Mouse (Mus musculus) midbrain, postnatal 0 days (tissue): ENCODE results near the gene Spred2. TPM values are rescaled to one million over a fixed set of nuclear protein-coding genes. Genes with fewer than 3 reads are reported as not detected.

Experiments used
- ATAC-seq: fragments of 200-750 bp; cut with Nextera tagmentation; 2 replicates; pipeline ENCODE4 v1.8.0; 2017; ENCODE audit warnings: moderate number of reproducible peaks, mild to moderate bottlenecking, moderate TSS enrichment, moderate library complexity; ENCODE audit not compliant: low FRiP score
- DNase-seq: peaks from one replicate; pipeline ENCODE4 v3.0.0-alpha.2; 2015; ENCODE audit warnings: low spot score
- H3K27ac ChIP-seq: fragments of 300-500 bp; sonication (generic); 2 replicates; pipeline ENCODE4 v1.5.1; 2014; ENCODE audit warnings: low read depth, mild to moderate bottlenecking, low read length, mixed read lengths
- H3K27me3 ChIP-seq: fragments of 300-500 bp; sonication (generic); 2 replicates; pipeline ENCODE4 v1.6.1; 2014; ENCODE audit warnings: low read length, control low read depth, mixed read lengths; ENCODE audit not compliant: insufficient read depth
- H3K36me3 ChIP-seq: fragments of 300-500 bp; sonication (generic); 2 replicates; pipeline ENCODE4 v1.6.1; 2014; ENCODE audit warnings: low read length, control low read depth, mixed read lengths; ENCODE audit not compliant: insufficient read depth
- H3K4me1 ChIP-seq: fragments of 300-500 bp; sonication (generic); 2 replicates; pipeline ENCODE4 v1.6.1; 2014; ENCODE audit warnings: mild to moderate bottlenecking, control low read depth, antibody characterized with exemption, low read length, mixed read lengths; ENCODE audit not compliant: insufficient read depth
- H3K4me2 ChIP-seq: fragments of 300-500 bp; sonication (generic); 2 replicates; pipeline ENCODE4 v1.6.1; 2014; ENCODE audit warnings: low read depth, mild to moderate bottlenecking, low read length, mixed read lengths; ENCODE audit not compliant: poor library complexity, severe bottlenecking
- H3K4me3 ChIP-seq: fragments of 300-500 bp; sonication (generic); 2 replicates; pipeline ENCODE4 v1.5.1; 2014; ENCODE audit warnings: low read depth, mild to moderate bottlenecking, low read length, moderate library complexity
- H3K9ac ChIP-seq: fragments of 300-500 bp; sonication (generic); replicated peaks from 2 replicates; pipeline ENCODE4 v1.6.1; 2014; ENCODE audit warnings: mild to moderate bottlenecking, low read length, moderate library complexity, mixed read lengths; ENCODE audit not compliant: poor library complexity, severe bottlenecking
- H3K9me3 ChIP-seq: fragments of 300-500 bp; sonication (generic); 2 replicates; pipeline ENCODE4 v1.6.1; 2016; ENCODE audit warnings: low read length, control low read depth
- CTCF ChIP-seq: IDR thresholded peaks from 2 replicates; pipeline ENCODE4 v1.5.1; 2016; ENCODE audit warnings: antibody characterized with exemption, mild to moderate bottlenecking
- WGBS: fragments of 180-500 bp; shearing (Covaris S2); extraction: QIAGEN DNeasy Blood & Tissue Kit; methylation state at CpG from one replicate; pipeline ENCODE4 v1.1.7; 2014; 5-methylcytosine and 5-hydroxymethylcytosine counted together
- polyA plus RNA-seq: library from polyadenylated mRNA; unstranded; fragments of >200 nt; fragmentation: Nextera tagmentation; extraction: Ambion mirVana; gene quantifications from 2 replicates; pipeline ENCODE4 v1.2.1, GENCODE M21; 2015
- total RNA-seq: library from RNA; depleted of rRNA; stranded (reverse); fragments of >200 nt; gene quantifications from 2 replicates; pipeline ENCODE4 v1.2.3, GENCODE M21; 2014

Gene Spred2
- total and polyA plus RNA-seq, 2 experiments from 2014 or later = 6.2 to 17.0 TPM

DNA sequence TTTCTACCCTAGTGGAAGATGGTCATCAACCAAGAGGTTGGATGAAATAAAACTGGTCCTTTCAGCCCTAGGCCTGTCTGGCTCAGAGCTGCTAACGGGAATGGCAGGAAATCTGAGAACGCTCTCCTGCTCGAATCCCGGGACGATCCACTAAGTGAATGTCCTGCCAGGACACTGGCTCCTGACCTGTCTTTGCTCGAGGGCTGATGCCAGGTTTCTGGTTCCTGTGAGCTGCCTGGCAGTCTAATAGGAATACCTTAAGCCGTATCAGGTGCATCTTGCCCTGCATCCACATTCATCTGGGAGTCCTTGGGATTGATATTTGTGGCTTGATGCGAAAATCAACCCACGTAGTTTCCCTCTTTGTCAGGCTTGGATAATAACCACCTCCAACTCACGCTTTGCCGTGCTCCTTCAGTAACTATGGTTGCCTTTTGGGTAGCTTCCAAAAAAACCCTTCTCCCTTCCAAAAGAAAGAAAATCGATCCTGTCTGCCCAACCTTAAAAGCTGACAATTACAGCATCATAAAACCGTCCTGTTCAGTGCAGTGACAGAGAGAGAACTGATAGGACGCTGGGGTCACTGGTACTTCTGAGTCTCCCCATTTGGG is 110.3 kb downstream of the Spred2 start:
- WGBS = 84% methylated on average over 14 of the region's 14 CpGs
- H3K4me1 ChIP-seq = peaks cover 5% of the 10 kb centered on the region

DNA sequence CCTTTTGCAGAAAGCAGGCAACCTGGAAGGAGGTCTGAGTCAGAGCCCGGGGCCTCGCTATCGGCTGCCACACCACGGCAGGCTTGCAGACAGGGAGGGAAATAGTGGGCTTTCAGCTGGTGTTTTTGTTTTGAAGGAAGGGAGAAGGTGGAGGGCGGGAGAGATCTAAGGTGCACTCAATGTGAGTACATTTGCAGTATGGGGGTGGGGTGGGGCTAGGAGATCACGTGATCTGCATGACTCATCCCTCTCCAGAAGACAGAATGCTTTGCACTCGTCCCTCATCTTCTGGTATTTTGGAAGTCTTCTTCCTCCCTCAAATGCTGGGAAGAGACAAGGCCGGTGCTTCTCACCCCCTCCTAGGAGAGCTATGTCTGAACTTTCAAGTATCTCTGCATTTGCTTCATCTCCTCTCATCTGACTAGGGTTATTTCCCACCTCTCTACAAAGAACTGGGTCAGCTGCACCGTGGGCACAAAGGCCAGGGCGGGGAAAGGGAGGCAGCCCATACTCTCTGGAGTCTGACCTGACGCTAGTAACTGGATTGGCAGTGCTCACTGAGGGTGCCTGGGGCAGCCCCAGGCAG is 111.3 kb downstream of the Spred2 start:
- Histone ChIP-seq H3K9me3 (no peaks in the 10 kb centered on the region), H3K9ac (no peak overlapping the region), H3K36me3 (no peaks in the 10 kb centered on the region), H3K27me3 (no peaks in the 10 kb centered on the region), H3K4me3 (no peak overlapping the region), H3K4me1 (peaks cover 5% of the 10 kb centered on the region), H3K4me2 (no peak overlapping the region), H3K27ac (no peak overlapping the region)
- WGBS = 62% methylated on average over 11 of the region's 11 CpGs
- ATAC-seq (no peak), DNase-seq (no peak)
- no peak for TF ChIP-seq CTCF

More for the DNA sequence above, 110.3 kb downstream of the Spred2 start:
- no peak for TF ChIP-seq CTCF
- no peak overlapping the region for H3K4me3 ChIP-seq
- no peak for DNase-seq
- no peak for ATAC-seq
- H3K36me3 ChIP-seq = no peaks in the 10 kb centered on the region
- no peak overlapping the region for H3K4me2 ChIP-seq
- H3K9me3 ChIP-seq = no peaks in the 10 kb centered on the region
- H3K9ac ChIP-seq = no peak overlapping the region
- H3K27me3 ChIP-seq = no peaks in the 10 kb centered on the region
- H3K27ac ChIP-seq = no peak overlapping the region

DNA sequence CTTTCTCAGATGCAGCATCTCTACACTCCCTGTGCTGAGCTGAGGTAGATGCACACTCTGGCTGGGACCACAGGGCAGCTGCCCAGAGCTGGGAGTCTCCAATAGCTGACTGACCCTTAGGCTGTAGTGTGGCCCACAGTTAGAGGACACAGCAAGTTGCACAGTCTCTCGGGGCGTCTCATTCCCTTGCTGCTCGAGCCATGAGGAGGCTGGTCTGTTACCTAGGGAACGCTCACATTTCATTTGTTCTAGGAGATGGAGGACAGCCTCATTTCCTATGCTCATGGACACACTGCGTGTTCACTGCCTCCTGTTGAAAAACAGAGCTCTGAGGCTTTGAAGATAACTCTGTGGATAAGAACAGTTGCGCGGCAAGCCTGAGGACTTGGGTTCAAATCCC is 111.8 kb downstream of the Spred2 start:
- no peaks in the 10 kb centered on the region for H3K27me3 ChIP-seq
- H3K27ac ChIP-seq = no peak overlapping the region
- no peaks in the 10 kb centered on the region for H3K36me3 ChIP-seq
- H3K4me2 ChIP-seq = no peak overlapping the region
- H3K4me3 ChIP-seq = no peak overlapping the region
- no peak overlapping the region for H3K9ac ChIP-seq
- no peak for DNase-seq
- ATAC-seq = peak; percentile 17; the same call in 1 of the 2 replicates
- TF ChIP-seq CTCF = no peak
- no peaks in the 10 kb centered on the region for H3K9me3 ChIP-seq
- H3K4me1 ChIP-seq = peaks cover 5% of the 10 kb centered on the region
- WGBS = 57% methylated on average over 7 of the region's 7 CpGs

DNA sequence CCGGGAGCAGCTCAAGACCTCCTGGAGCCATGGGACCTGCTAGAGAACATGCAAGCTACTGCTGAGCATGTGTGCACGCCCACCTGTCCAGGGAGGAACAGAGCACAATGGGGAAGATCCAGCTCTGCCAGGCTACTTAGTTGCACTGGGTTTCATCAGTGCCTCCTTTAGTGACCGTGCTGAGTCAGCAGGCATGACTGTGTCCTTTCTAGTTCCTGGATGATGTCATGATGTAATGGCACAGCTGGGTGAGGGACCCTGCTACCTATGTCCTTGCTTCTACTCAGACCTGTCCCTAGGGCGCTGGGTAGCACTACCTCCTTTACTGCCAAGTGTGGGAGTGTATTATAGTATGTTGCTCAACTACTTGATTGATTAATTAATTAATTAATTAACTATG is 113.6 kb downstream of the Spred2 start:
- Histone ChIP-seq H3K9me3 (no peaks in the 10 kb centered on the region), H3K27ac (no peak overlapping the region), H3K9ac (no peak overlapping the region), H3K4me1 (peaks cover 5% of the 10 kb centered on the region), H3K4me3 (no peak overlapping the region), H3K36me3 (no peaks in the 10 kb centered on the region), H3K4me2 (no peak overlapping the region), H3K27me3 (no peaks in the 10 kb centered on the region)
- 89% methylated on average over 4 of the region's 4 CpGs for WGBS
- DNase-seq = no peak
- ATAC-seq = no peak
- TF ChIP-seq CTCF = no peak

DNA sequence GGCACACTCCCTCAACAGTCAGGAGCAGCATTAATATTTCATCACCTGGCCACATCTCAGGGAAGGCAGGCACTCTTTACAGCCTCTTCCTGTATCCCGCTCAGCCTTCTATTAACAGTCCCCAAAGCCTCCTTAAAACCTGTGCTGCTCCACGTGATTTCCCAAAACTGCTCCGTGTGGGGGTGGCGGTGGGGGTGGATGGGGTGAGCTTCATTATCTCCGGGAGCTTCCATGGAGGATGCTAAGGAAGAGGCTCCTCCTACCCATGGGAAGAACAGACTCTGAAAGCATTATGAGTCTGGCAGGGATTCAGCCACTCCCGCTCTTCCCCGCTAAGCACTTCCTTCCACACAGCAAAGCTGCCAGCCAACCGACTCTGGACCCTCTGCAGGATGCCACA is 114.5 kb downstream of the Spred2 start:
- 15% methylated on average over 8 of the region's 8 CpGs for WGBS
- Histone ChIP-seq H3K4me2 (peak overlapping the region; percentile 35; the same call in 1 of the 2 replicates), H3K9ac (no peak overlapping the region), H3K27me3 (no peaks in the 10 kb centered on the region), H3K27ac (no peak overlapping the region), H3K4me1 (peaks cover 5% of the 10 kb centered on the region), H3K36me3 (no peaks in the 10 kb centered on the region), H3K9me3 (no peaks in the 10 kb centered on the region), H3K4me3 (no peak overlapping the region; the same call in 1 of the 2 replicates)
- DNase-seq (peak; percentile 63), ATAC-seq (peak; percentile 42; the same call in 1 of the 2 replicates)
- no peak for TF ChIP-seq CTCF

DNA sequence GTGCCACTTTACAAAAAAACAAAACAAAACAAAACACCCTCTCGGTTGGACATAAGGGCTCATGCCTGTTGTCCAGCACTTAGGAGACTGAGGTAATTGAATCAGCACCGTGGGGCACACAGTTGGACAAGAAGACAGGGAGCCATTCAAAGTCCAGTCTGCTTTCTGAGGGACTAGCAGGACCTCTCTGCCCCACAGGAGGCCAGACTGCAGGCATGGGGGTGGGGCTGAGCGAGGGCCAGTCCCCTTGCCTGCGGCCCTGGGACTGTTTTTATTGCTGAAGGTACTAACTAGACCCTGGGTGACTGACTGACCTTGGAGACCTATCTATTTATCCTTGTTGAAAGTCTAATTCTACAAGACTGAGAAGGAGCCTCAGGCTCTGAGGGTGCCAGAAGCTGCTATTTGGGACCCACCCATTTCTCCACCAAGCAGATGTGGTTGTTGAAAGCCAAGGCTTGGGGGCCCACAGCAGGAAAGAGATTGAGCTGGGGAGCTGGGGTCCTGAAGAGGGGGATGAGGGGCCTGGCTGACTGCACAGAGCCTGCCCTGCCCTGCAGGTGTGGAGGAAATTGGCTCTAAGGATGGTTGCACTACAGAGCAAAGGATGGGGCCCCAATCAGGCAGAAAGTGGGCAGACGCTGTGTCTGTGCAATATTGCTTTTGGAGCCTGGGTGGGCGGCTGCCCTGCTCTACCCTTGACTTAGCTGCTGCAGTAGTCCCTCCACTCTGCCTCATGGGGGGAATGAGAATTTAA is 117.2 kb downstream of the Spred2 start:
- TF ChIP-seq CTCF = no peak
- ATAC-seq = no peak
- H3K27me3 ChIP-seq = no peaks in the 10 kb centered on the region
- no peak overlapping the region for H3K27ac ChIP-seq
- H3K9ac ChIP-seq = no peak overlapping the region
- H3K4me3 ChIP-seq = no peak overlapping the region
- no peaks in the 10 kb centered on the region for H3K9me3 ChIP-seq
- DNase-seq = no peak
- 28% methylated on average over 6 of the region's 6 CpGs for WGBS
- no peaks in the 10 kb centered on the region for H3K36me3 ChIP-seq
- H3K4me2 ChIP-seq = no peak overlapping the region
- peaks cover 5% of the 10 kb centered on the region for H3K4me1 ChIP-seq
